Mouse (Mus musculus) erythroblast, adult 5-6 weeks (primary cell): ENCODE measurements around the gene Rnf114. TPM values are rescaled to one million over a fixed set of nuclear protein-coding genes. Genes with fewer than 3 reads are reported as not detected.

Source experiments
- ATAC-seq: replicated peaks from 2 replicates; pipeline ENCODE4 v1.8.0; 2016; ENCODE audit warnings: moderate number of reproducible peaks, mild to moderate bottlenecking, moderate TSS enrichment, inconsistent platforms; ENCODE audit not compliant: poor library complexity, low FRiP score, severe bottlenecking
- total RNA-seq, 2 experiments: library from RNA; stranded (forward) in 1 of 2; stranded (reverse) in 1 of 2; fragments of 150-400 nt in 1 of 2; fragments of 200-764, 138-1000 nt in 1 of 2; gene quantifications; 2 replicates each; pipeline versions ENCODE4 v1.2.3 to v1.2.4; 2015 to 2017; ENCODE audit warnings: low replicate concordance in 2 of 2

The Rnf114 gene
- total RNA-seq (2015; ENCODE audit: low replicate concordance) (39.6 and 41.6 TPM in 2 replicates), total RNA-seq (2017; ENCODE audit: low replicate concordance) (32.3 and 41.5 TPM in 2 replicates)

- peak; percentile 65 for ATAC-seq
These were observed at the start of gene Rnf114 for GRCm38 (mm10) chr2:167491757-167492708. Gene Rnf114, plus strand, starts transcription at chr2:167492645.

- ATAC-seq = no peak
These were observed 48.8 kb upstream of the Rnf114 start for GRCm38 (mm10) chr2:167443411-167444193.

DNA sequence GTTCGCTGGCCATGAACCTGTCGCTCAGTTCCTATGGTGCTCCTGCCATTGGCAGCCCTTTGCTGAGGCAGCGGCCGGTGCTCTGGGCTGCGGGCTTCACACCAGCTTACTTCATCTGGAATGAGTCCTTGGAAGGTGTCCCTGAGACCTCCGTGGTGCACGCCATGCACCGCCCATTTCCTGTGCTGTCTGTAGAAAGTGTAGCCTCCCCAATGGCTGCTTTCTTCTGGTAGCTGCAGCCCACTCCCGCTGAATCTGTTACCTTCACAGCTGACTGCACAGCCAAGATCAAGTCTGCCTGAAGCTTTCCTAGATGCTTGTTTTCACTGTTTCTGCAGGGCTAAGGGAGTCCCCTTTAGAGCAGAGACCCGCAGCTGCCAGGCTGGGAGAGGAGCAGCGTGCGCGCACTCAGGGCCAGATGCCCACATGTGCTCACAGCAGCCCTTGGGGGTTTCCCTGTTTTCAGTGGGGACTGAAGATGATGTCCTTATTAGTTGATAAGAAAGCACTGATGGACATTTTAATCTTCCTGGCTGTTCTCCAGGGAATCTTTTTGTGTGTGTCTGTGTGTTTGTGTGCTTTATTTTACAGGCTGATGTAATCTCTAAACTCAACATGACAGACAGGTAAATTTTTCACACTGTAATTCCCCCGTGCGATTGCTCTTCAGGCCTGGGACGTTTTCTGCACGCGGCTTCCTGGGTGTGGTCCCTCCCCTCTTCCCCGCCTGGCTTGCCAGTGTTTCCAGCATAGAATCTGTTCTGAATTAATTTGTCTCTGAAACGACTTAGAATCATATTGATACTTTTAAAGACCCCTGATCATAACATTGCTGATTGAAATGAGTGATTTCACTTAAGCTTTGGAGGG is 46.3 kb upstream of the Rnf114 start:
- no peak for ATAC-seq

- peak; percentile 60 for ATAC-seq
These were observed 45.2 kb upstream of the Rnf114 start for GRCm38 (mm10) chr2:167447207-167447606.

- ATAC-seq = peak; percentile 90
These were observed 44.8 kb upstream of the Rnf114 start for GRCm38 (mm10) chr2:167447629-167448028.

DNA sequence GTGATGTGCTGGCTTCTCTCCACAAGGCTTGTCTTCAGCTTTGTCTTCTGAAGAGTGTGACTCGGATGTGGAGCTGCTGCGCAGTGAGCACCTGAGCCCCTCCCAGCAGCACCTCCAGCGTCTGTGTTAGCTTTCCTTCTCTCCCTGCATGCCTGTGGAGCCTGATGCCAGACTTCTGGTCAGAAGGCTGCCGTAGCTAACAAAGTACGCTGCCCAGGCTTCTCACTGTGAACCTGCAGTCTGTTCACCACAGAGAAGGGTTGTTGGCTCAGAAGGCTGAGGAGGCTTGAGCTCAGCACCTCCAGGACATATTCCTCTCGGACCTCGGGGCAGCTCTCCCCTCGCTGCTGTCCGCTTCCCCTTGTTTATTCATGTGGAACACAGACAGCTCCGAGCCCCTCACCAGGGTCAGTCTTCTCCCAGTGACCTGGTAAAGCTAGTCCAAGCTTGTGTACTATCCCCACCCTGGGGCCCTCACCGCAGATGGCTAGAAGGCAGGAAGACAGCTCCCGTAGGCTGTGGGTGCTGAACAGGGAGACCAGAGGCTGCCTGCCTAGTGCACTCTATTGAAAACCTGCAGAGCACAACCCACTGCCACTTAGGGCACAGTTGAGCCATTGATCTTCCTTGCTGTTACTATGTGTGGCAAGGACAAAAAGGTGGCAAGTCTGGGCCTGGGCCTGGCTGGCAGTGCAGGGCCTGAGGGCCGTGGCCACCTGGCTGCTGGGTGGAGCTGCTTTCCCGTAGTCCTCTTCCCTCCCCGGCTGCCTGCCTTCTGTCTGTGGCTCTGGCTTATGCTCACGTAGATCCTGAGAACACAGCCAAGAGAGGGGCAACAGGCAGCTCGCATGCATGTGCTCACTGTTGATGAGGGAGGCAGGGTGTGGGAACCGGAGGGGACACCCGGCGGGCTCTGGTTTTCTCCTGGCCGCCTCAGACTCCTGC is 42.8 kb upstream of the Rnf114 start:
- no peak for ATAC-seq

DNA sequence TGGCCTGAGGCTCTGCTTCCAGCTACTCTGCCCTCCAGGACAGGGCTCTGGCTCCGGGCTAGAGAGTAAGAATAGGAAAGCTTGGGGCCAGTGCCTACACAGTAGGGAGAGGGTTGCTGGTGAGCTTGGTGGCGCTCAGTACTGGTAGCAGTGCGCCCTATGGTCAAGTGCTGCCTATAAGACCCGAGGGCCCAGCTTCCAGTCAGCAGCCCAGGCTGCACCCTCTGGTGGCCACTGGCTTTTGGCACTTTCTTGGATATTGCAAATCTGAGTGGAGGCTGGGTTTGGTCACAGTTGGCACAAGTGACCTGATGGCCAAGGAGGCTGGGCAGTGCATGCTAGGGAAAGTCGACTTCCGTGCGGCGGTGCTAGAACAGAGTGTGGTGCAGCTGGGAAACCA is 41.8 kb upstream of the Rnf114 start:
- no peak for ATAC-seq

- ATAC-seq = no peak
These were observed 38.6 kb upstream of the Rnf114 start for GRCm38 (mm10) chr2:167453814-167454213.

- no peak for ATAC-seq
These were observed 36.0 kb upstream of the Rnf114 start for GRCm38 (mm10) chr2:167456361-167457020.

- ATAC-seq = no peak
These were observed 35.2 kb upstream of the Rnf114 start for GRCm38 (mm10) chr2:167457213-167457612.

GRCm38 (mm10) chr2:167458548-167458947 is 33.9 kb upstream of the Rnf114 start:
- ATAC-seq = no peak

DNA sequence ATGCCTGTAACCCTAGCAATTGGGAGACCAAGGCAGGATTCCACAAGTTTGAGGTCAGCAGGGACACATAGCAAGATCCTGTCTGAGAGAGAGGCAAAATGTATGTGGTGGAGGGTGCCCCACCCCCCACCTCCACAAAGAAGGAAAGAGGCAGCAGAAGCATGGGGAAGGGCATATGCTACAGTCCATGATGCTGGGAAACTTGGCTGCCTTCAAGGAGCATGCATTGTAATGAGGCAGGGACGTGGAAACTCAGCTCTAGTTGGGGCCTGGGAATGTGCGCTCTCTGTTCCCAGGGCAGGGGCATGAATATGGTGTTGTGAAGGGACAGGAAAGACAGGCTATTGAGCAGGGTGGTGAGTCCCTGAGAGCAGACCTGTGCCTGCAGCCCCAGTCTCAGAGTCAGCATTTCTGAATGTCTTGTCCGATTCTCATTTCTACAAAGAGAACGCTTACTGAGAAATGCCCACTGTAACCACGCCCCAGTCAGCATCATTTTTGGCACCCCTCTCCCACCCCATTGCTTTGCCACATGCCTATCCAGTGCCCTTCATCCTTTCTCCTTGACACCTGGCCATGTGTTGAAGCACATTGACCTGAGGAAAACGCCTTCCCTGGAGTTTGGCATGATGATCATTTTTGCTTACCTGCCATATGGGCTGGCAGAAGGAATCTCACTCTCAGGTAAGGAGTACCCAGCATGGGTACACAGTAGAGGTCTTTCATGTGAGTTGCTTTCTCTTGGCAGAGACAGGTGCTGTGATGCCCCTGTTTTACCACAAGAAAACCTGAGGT is 33.2 kb upstream of the Rnf114 start:
- no peak for ATAC-seq

- peak; percentile 82 for ATAC-seq
These were observed 29.5 kb upstream of the Rnf114 start for GRCm38 (mm10) chr2:167462954-167463353.

DNA sequence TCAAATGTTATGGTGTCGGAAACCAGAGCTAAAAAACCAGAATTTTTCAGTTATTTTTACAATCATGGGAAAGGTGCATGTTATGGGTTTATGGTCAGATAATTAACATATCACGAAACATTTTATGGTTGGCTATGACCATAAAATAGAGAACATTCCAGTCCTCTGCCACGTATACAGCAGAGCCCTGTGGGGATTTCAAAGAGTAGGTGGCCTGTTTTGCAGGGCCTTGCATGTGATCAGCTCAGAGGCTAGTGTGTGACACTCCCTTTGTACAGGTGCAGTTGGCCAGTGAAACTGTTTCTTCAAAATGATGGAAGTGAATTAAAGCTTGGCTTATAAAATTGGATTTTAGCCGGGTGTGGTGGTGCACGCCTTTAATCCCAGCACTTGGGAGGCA is 28.6 kb upstream of the Rnf114 start:
- no peak for ATAC-seq

GRCm38 (mm10) chr2:167465951-167466350 is 26.5 kb upstream of the Rnf114 start:
- ATAC-seq = no peak

GRCm38 (mm10) chr2:167467214-167467613 is 25.2 kb upstream of the Rnf114 start:
- no peak for ATAC-seq

DNA sequence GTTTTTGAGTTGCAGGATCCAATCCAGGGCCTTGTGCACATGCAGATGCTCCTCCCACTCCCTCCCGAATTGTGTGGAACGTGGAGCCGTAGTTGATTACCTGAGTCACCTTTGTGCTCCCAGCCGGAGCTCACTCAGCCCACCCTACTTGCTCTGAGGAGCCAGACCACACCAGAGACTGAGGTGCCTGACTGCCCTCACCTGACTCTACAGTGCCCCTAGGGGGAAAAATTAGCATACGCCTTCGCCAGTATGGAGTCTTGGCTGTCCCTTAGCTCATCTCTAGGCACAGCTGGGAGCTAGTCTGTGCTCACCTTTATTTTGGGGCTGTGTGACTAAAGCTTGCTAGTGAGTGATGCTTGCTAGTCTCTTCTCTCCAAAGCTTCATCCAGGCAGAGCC is 24.0 kb upstream of the Rnf114 start:
- ATAC-seq = 0 out of 2 replicates have a peak, but pooled peaks have one; percentile 56
